Mouse (Mus musculus) heart, adult 2 months (tissue): ENCODE results near the gene Pkmyt1. TPM values are rescaled to one million over a fixed set of nuclear protein-coding genes. Genes with fewer than 3 reads are reported as not detected.
A peak's percentile ranks its signal among the peaks of the same experiment; 100 is the strongest.

Experiments used
- DNase-seq, 2 experiments: peaks; one replicate each; pipeline ENCODE4 v3.0.0; 2021
- H3K27ac ChIP-seq: fragments of 200-600 bp; 2 replicates; pipeline ENCODE4 v1.8.1; 2022
- H3K27me3 ChIP-seq: fragments of 200-500 bp; 2 replicates; pipeline ENCODE4 v1.6.1; 2012; ENCODE audit warnings: mild to moderate bottlenecking, low read length, inconsistent platforms, mixed read lengths; ENCODE audit not compliant: control insufficient read depth, insufficient read depth
- H3K36me3 ChIP-seq: fragments of 200-500 bp; 2 replicates; pipeline ENCODE4 v1.6.1; 2012; ENCODE audit warnings: low read length, inconsistent platforms; ENCODE audit not compliant: control insufficient read depth, insufficient read depth
- H3K4me1 ChIP-seq: fragments of 200-500 bp; 2 replicates; pipeline ENCODE4 v1.6.1; 2011; ENCODE audit warnings: low read length; ENCODE audit not compliant: control insufficient read depth, insufficient read depth
- H3K4me3 ChIP-seq: fragments of 200-600 bp; 2 replicates; pipeline ENCODE4 v1.8.1; 2022
- H3K79me2 ChIP-seq: fragments of 200-500 bp; replicated peaks from 2 replicates; pipeline ENCODE4 v1.6.1; 2012; ENCODE audit warnings: mild to moderate bottlenecking, inconsistent platforms, low read length, moderate library complexity, mixed read lengths; ENCODE audit not compliant: control insufficient read depth, insufficient read depth
- H3K9ac ChIP-seq: fragments of 200-500 bp; 2 replicates; pipeline ENCODE4 v1.6.1; 2012; ENCODE audit warnings: low read depth, mild to moderate bottlenecking, control low read depth, inconsistent platforms, low read length, mixed read lengths
- CTCF ChIP-seq: fragments of 200-600 bp; IDR thresholded peaks from 2 replicates; pipeline ENCODE4 v1.8.1; 2022; ENCODE audit warnings: antibody characterized with exemption, mild to moderate bottlenecking, moderate library complexity
- EP300 ChIP-seq: fragments of 200-500 bp; IDR thresholded peaks from 2 replicates; pipeline ENCODE4 v1.6.1; 2011; ENCODE audit warnings: low read depth, low read length, control low read depth; ENCODE audit not compliant: insufficient read depth
- POLR2A ChIP-seq: fragments of 200-500 bp; IDR thresholded peaks from 2 replicates; pipeline ENCODE4 v1.6.1; 2011; ENCODE audit warnings: mild to moderate bottlenecking, low read depth, low read length, control low read depth; ENCODE audit not compliant: insufficient read depth
- WGBS: fragments of 180-500 bp; shearing (Covaris S2); methylation state at CpG from one replicate; pipeline ENCODE4 v1.1.7; 2018; 5-methylcytosine and 5-hydroxymethylcytosine counted together
- intact Hi-C: fragments of 180-260 bp; cut with DNase I; formaldehyde crosslinking; loops from one replicate; pipeline ENCODE4 v1.15.1; 2025
- polyA plus RNA-seq: library from polyadenylated mRNA; depleted of rRNA; stranded (reverse); fragments of >200 nt; gene quantifications from 2 replicates; pipeline ENCODE4 v1.2.3, GENCODE M21; 2012
- total RNA-seq, 2 experiments: library from RNA; stranded (reverse); gene quantifications; 2 replicates each; pipeline ENCODE4 v1.2.3; 2021

The Pkmyt1 gene
- total and polyA plus RNA-seq, 3 experiments = 1.2 to 5.6 (median 1.6) TPM

- Histone ChIP-seq H3K79me2 (no peaks in the 10 kb centered on the region), H3K4me3 (no peak overlapping the region), H3K27me3 (peaks cover 13% of the 10 kb centered on the region), H3K36me3 (no peaks in the 10 kb centered on the region), H3K9ac (no peak overlapping the region), H3K4me1 (peaks cover 5% of the 10 kb centered on the region), H3K27ac (no peak overlapping the region)
- DNase-seq = no peak
- intact Hi-C loops = no loop called here
- TF ChIP-seq EP300 (no peak), POLR2A (no peak), CTCF (no peak)
- 72% methylated on average over 12 of the region's 12 CpGs for WGBS
Measured at GRCm38 (mm10) chr17:23742941-23743340, 16.8 kb downstream of the Pkmyt1 start.

DNA sequence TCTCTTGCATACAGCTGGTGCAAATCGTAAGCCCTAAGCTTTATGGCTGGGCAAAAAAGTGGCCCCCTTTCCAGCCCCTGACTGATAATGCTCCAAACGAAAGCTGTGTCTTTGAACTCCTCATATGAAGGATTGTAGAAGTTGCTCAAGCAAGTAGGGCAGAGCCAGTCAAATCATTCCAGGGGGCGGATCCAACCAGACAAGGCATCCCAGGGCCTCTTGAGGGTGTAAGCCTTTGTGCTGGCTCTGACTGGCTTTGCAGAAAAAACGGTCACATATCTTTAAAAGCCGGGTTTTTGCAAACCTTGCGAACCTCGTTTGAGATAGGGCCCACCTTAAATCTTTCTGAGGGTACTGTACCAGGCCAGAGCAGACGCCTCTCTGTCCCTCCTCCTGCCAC, 17.9 kb downstream of the Pkmyt1 start:
- Histone ChIP-seq H3K79me2 (no peaks in the 10 kb centered on the region), H3K4me3 (no peak overlapping the region), H3K36me3 (no peaks in the 10 kb centered on the region), H3K4me1 (peaks cover 2% of the 10 kb centered on the region; the same call in 1 of the 2 replicates), H3K27me3 (peaks cover 13% of the 10 kb centered on the region), H3K27ac (no peak overlapping the region), H3K9ac (no peak overlapping the region)
- TF ChIP-seq EP300 = no peak
- TF ChIP-seq POLR2A = no peak
- no peak for TF ChIP-seq CTCF
- WGBS = 61% methylated on average over 8 of the region's 8 CpGs
- DNase-seq = no peak
- intact Hi-C loops = no loop called here

DNA sequence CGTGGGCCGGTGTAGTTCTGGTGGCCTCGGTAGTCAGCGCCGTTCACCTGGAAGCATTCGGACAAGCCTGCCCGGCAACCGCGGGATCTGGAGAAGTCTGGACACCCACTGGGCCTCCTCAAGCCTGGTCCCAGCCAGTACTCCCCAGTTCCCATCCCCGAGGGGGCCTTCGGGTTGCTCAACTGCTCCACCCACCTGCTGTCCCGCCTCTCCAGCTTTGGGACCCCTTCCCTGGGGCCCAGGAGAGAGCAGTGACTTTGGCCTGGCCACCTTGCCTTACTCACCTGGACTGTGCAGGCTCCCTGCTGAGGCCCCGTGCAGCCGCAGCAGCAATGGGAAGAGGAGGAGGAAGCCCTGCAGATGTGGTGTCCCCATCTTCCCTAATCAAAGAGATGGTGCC, 18.5 kb downstream of the Pkmyt1 start:
- H3K9ac ChIP-seq = no peak overlapping the region
- DNase-seq = no peak
- peaks cover 13% of the 10 kb centered on the region for H3K27me3 ChIP-seq
- TF ChIP-seq CTCF = no peak
- intact Hi-C loops = loop anchor here (5.0 kb wide), 1 partner anchor 43 kb away; the partner anchor contains the start of gene Flywch2
- H3K4me3 ChIP-seq = no peak overlapping the region
- H3K27ac ChIP-seq = no peak overlapping the region
- no peaks in the 10 kb centered on the region for H3K79me2 ChIP-seq
- H3K36me3 ChIP-seq = no peaks in the 10 kb centered on the region
- WGBS = 10% methylated on average over 14 of the region's 14 CpGs
- peaks cover 5% of the 10 kb centered on the region; the same call in 1 of the 2 replicates for H3K4me1 ChIP-seq

GRCm38 (mm10) chr17:23745301-23746251, 19.4 kb downstream of the Pkmyt1 start, which contains the start of gene Kremen2:
TSS of gene Kremen2 (minus strand) at chr17:23745833.
- Histone ChIP-seq H3K4me1 (peaks cover 5% of the 10 kb centered on the region; the same call in 1 of the 2 replicates), H3K36me3 (no peaks in the 10 kb centered on the region), H3K4me3 (no peak within 1 kb of the TSS; the same call in 1 of the 2 replicates), H3K27me3 (peaks cover 13% of the 10 kb centered on the region), H3K9ac (no peak within 1 kb of the TSS), H3K27ac (no peak within 1 kb of the TSS), H3K79me2 (no peaks in the 10 kb centered on the region)
- DNase-seq = no peak
- WGBS = 1% methylated on average over 37 of the region's 45 CpGs
- intact Hi-C loops = loop anchor here (5.0 kb wide), 1 partner anchor 42 kb away; the partner anchor contains the start of gene Flywch2
- TF ChIP-seq POLR2A (no peak), EP300 (no peak), CTCF (no peak)

DNA sequence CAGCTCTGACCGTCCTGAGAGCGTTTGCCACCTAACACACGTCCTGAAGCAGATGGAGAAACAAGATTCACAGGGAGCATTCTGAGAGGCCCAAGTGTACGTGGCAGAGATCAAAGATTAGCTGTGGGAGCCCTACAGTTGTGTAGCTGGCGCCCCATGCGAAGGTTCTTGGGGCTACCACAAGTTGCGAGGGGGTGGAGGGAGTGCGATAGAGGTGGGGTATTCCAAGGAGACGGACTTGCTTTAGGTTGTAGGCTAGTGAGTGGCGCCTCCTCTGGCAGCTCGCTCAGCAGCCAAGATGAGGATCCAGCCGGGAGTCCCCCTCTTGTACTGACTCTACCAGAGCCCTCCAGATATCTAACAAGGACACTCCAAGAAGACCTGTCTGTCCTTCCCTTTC, 20.2 kb downstream of the Pkmyt1 start:
- no peak for DNase-seq
- Histone ChIP-seq H3K4me1 (peaks cover 4% of the 10 kb centered on the region; the same call in 1 of the 2 replicates), H3K36me3 (no peaks in the 10 kb centered on the region), H3K9ac (no peak overlapping the region), H3K79me2 (no peaks in the 10 kb centered on the region), H3K4me3 (no peak overlapping the region), H3K27me3 (peaks cover 13% of the 10 kb centered on the region), H3K27ac (no peak overlapping the region)
- WGBS = 17% methylated on average over 12 of the region's 12 CpGs
- TF ChIP-seq CTCF (peak; percentile 32), EP300 (no peak)
- intact Hi-C loops = loop anchor here (5.0 kb wide), 1 partner anchor 41 kb away; the partner anchor contains the start of gene Flywch2

- TF ChIP-seq EP300 (no peak), POLR2A (no peak), CTCF (no peak)
- intact Hi-C loops = loop anchor here (5.0 kb wide), 1 partner anchor 41 kb away; the partner anchor contains the start of gene Flywch2
- H3K27ac ChIP-seq = no peak overlapping the region
- no peaks in the 10 kb centered on the region for H3K79me2 ChIP-seq
- no peak overlapping the region for H3K4me3 ChIP-seq
- peaks cover 13% of the 10 kb centered on the region for H3K27me3 ChIP-seq
- DNase-seq = no peak
- no peaks in the 10 kb centered on the region for H3K36me3 ChIP-seq
- peaks cover 4% of the 10 kb centered on the region; the same call in 1 of the 2 replicates for H3K4me1 ChIP-seq
- WGBS = 83% methylated on average over 3 of the region's 3 CpGs
- H3K9ac ChIP-seq = no peak overlapping the region
Measured at GRCm38 (mm10) chr17:23746767-23747166, 20.6 kb downstream of the Pkmyt1 start.
